Mouse (Mus musculus) midbrain, embryonic 11.5 days (tissue): Measurements from ENCODE around the gene Arpc1a. TPM values are rescaled to one million over a fixed set of nuclear protein-coding genes. Genes with fewer than 3 reads are reported as not detected.
A peak's percentile ranks its signal among the peaks of the same experiment; 100 is the strongest.

ENCODE experiments used
- ATAC-seq: fragments of 200-750 bp; cut with Nextera tagmentation; 2 replicates; pipeline ENCODE4 v1.8.0; 2017; ENCODE audit warnings: moderate TSS enrichment, moderate library complexity; ENCODE audit not compliant: low FRiP score
- DNase-seq: peaks from one replicate; pipeline ENCODE4 v3.0.0; 2015; ENCODE audit warnings: low spot score; ENCODE audit errors: missing footprints
- H3K27ac ChIP-seq: fragments of 300-500 bp; sonication (generic); 2 replicates; pipeline ENCODE4 v1.5.1; 2014; ENCODE audit warnings: low read depth, low read length
- H3K27me3 ChIP-seq: fragments of 300-500 bp; sonication (generic); 2 replicates; pipeline ENCODE4 v1.6.1; 2014; ENCODE audit warnings: mild to moderate bottlenecking, low read length, moderate library complexity, mixed read lengths; ENCODE audit not compliant: control insufficient read depth, insufficient read depth
- H3K36me3 ChIP-seq: fragments of 300-500 bp; sonication (generic); 2 replicates; pipeline ENCODE4 v1.6.1; 2014; ENCODE audit warnings: mild to moderate bottlenecking, low read length, moderate library complexity, mixed read lengths; ENCODE audit not compliant: control insufficient read depth, insufficient read depth
- H3K4me1 ChIP-seq: fragments of 300-500 bp; sonication (generic); 2 replicates; pipeline ENCODE4 v1.6.1; 2014; ENCODE audit warnings: low read length; ENCODE audit not compliant: control insufficient read depth, insufficient read depth
- H3K4me2 ChIP-seq: fragments of 300-500 bp; sonication (generic); 2 replicates; pipeline ENCODE4 v1.6.1; 2014; ENCODE audit warnings: mild to moderate bottlenecking, moderate library complexity
- H3K4me3 ChIP-seq: fragments of 300-500 bp; sonication (generic); 2 replicates; pipeline ENCODE4 v1.5.1; 2014; ENCODE audit warnings: low read depth, low read length
- H3K9ac ChIP-seq: fragments of 300-500 bp; sonication (generic); 2 replicates; pipeline ENCODE4 v1.6.1; 2014; ENCODE audit warnings: low read length
- H3K9me3 ChIP-seq: fragments of 300-500 bp; sonication (generic); 2 replicates; pipeline ENCODE4 v1.6.1; 2016; ENCODE audit warnings: low read length; ENCODE audit not compliant: control insufficient read depth
- WGBS: fragments of 180-500 bp; shearing (Covaris S2); extraction: QIAGEN DNeasy Blood & Tissue Kit; methylation state at CpG from one replicate; pipeline ENCODE4 v1.1.7; 2014; 5-methylcytosine and 5-hydroxymethylcytosine counted together
- polyA plus RNA-seq: library from polyadenylated mRNA; unstranded; fragments of >200 nt; fragmentation: Nextera tagmentation; extraction: Ambion mirVana; gene quantifications from 2 replicates; pipeline ENCODE4 v1.2.1, GENCODE M21; 2014

Arpc1a gene
- polyA plus RNA-seq, 1 experiment from 2014 or later = 179 TPM

- Histone ChIP-seq H3K4me3 (peak within 1 kb of the TSS; percentile 50), H3K4me2 (peak within 1 kb of the TSS; percentile 59), H3K4me1 (no peaks in the 10 kb centered on the region), H3K27me3 (peaks cover 12% of the 10 kb centered on the region), H3K36me3 (peaks cover 7% of the 10 kb centered on the region; the same call in 1 of the 2 replicates), H3K9me3 (no peaks in the 10 kb centered on the region), H3K27ac (no peak within 1 kb of the TSS), H3K9ac (peak within 1 kb of the TSS; percentile 56)
- 2% methylated on average over 37 of the region's 53 CpGs for WGBS
- DNase-seq = peak; percentile 91
- peak; percentile 79 for ATAC-seq
These were observed 30.5 kb downstream of the Arpc1a start, which contains the start of gene Arpc1b for GRCm38 (mm10) chr5:145114071-145114605. TSS of gene Arpc1b (plus strand) at chr5:145114215.

GRCm38 (mm10) chr5:145114606-145115473, 31.2 kb downstream of the Arpc1a start:
- Histone ChIP-seq H3K4me3 (peak overlapping the region; percentile 50), H3K36me3 (0 out of 2 replicates have a peak, but pooled peaks cover 2% of the 10 kb centered on the region), H3K9ac (peak overlapping the region; percentile 56), H3K27me3 (peaks cover 12% of the 10 kb centered on the region), H3K9me3 (no peaks in the 10 kb centered on the region), H3K27ac (no peak overlapping the region), H3K4me1 (no peaks in the 10 kb centered on the region), H3K4me2 (peak overlapping the region; percentile 59)
- 18% methylated on average over 40 of the region's 40 CpGs for WGBS
- DNase-seq (peak; percentile 90), ATAC-seq (peak; percentile 22)

- Histone ChIP-seq H3K4me2 (no peak overlapping the region), H3K4me3 (no peak overlapping the region), H3K36me3 (no peaks in the 10 kb centered on the region), H3K27me3 (peaks cover 12% of the 10 kb centered on the region), H3K4me1 (no peaks in the 10 kb centered on the region), H3K9me3 (no peaks in the 10 kb centered on the region), H3K9ac (no peak overlapping the region), H3K27ac (no peak overlapping the region)
- WGBS = 91% methylated on average over 5 of the region's 5 CpGs
- ATAC-seq = no peak
- peak; percentile 70 for DNase-seq
These were observed 32.1 kb downstream of the Arpc1a start for GRCm38 (mm10) chr5:145115736-145116135.

- peak; percentile 80 for DNase-seq
- 67% methylated on average over 4 of the region's 4 CpGs for WGBS
- ATAC-seq = no peak
These were observed 32.7 kb downstream of the Arpc1a start for GRCm38 (mm10) chr5:145116316-145116715.

GRCm38 (mm10) chr5:145116916-145117315, 33.3 kb downstream of the Arpc1a start:
- Histone ChIP-seq H3K27ac (no peak overlapping the region), H3K27me3 (peaks cover 12% of the 10 kb centered on the region), H3K9me3 (no peaks in the 10 kb centered on the region), H3K4me1 (no peaks in the 10 kb centered on the region), H3K4me3 (no peak overlapping the region), H3K4me2 (no peak overlapping the region), H3K9ac (no peak overlapping the region), H3K36me3 (no peaks in the 10 kb centered on the region)
- ATAC-seq (no peak; the same call in 1 of the 2 replicates), DNase-seq (peak; percentile 90)
- WGBS = 40% methylated on average over 10 of the region's 10 CpGs

More at GRCm38 (mm10) chr5:145116316-145116715, 32.7 kb downstream of the Arpc1a start:
- H3K4me2 ChIP-seq = no peak overlapping the region
- peaks cover 12% of the 10 kb centered on the region for H3K27me3 ChIP-seq
- no peaks in the 10 kb centered on the region for H3K36me3 ChIP-seq
- H3K27ac ChIP-seq = no peak overlapping the region
- H3K9ac ChIP-seq = no peak overlapping the region
- no peaks in the 10 kb centered on the region for H3K4me1 ChIP-seq
- no peak overlapping the region for H3K4me3 ChIP-seq
- no peaks in the 10 kb centered on the region for H3K9me3 ChIP-seq

- DNase-seq = no peak
- Histone ChIP-seq H3K4me3 (no peak overlapping the region), H3K9me3 (no peaks in the 10 kb centered on the region), H3K9ac (no peak overlapping the region), H3K4me2 (no peak overlapping the region), H3K27ac (no peak overlapping the region), H3K36me3 (no peaks in the 10 kb centered on the region), H3K4me1 (no peaks in the 10 kb centered on the region), H3K27me3 (peaks cover 12% of the 10 kb centered on the region)
- no peak for ATAC-seq
- 70% methylated on average over 6 of the region's 6 CpGs for WGBS
These were observed 34.4 kb downstream of the Arpc1a start for GRCm38 (mm10) chr5:145118005-145118404.

- Histone ChIP-seq H3K9me3 (no peaks in the 10 kb centered on the region), H3K4me1 (no peaks in the 10 kb centered on the region), H3K9ac (no peak overlapping the region), H3K36me3 (no peaks in the 10 kb centered on the region), H3K27me3 (peaks cover 12% of the 10 kb centered on the region), H3K27ac (no peak overlapping the region), H3K4me2 (no peak overlapping the region), H3K4me3 (no peak overlapping the region)
- DNase-seq (no peak), ATAC-seq (no peak)
- WGBS = 88% methylated on average over 5 of the region's 5 CpGs
These were observed 34.8 kb downstream of the Arpc1a start for GRCm38 (mm10) chr5:145118461-145118860.

GRCm38 (mm10) chr5:145119385-145119784, 35.8 kb downstream of the Arpc1a start:
- no peak overlapping the region for H3K4me3 ChIP-seq
- H3K9ac ChIP-seq = no peak overlapping the region
- no peak overlapping the region for H3K27ac ChIP-seq
- ATAC-seq = no peak
- WGBS = 85% methylated on average over 2 of the region's 2 CpGs
- no peaks in the 10 kb centered on the region for H3K36me3 ChIP-seq
- H3K27me3 ChIP-seq = peaks cover 6% of the 10 kb centered on the region; the same call in 1 of the 2 replicates
- no peak overlapping the region for H3K4me2 ChIP-seq
- no peak for DNase-seq
- no peaks in the 10 kb centered on the region for H3K4me1 ChIP-seq
- H3K9me3 ChIP-seq = no peaks in the 10 kb centered on the region

- DNase-seq = no peak
These were observed 37.3 kb downstream of the Arpc1a start for GRCm38 (mm10) chr5:145120921-145121320.

More at GRCm38 (mm10) chr5:145120921-145121320, 37.3 kb downstream of the Arpc1a start:
- WGBS = 81% methylated on average over 7 of the region's 7 CpGs
- Histone ChIP-seq H3K4me1 (no peaks in the 10 kb centered on the region), H3K4me2 (no peak overlapping the region), H3K27me3 (no peaks in the 10 kb centered on the region), H3K4me3 (no peak overlapping the region), H3K27ac (no peak overlapping the region), H3K36me3 (no peaks in the 10 kb centered on the region), H3K9me3 (no peaks in the 10 kb centered on the region), H3K9ac (no peak overlapping the region)
- ATAC-seq = no peak
